Mouse (Mus musculus) left cerebral cortex, postnatal 4 days (tissue): Measurements from ENCODE around the gene Gm7954. TPM values are rescaled to one million over a fixed set of nuclear protein-coding genes. Genes with fewer than 3 reads are reported as not detected.
"Not testable (repeated sequence)": the region's sequence is repeated elsewhere in the genome, so short reads cannot be mapped to it uniquely, and the experiment has no call there.

Experiments
- DNase-seq: peaks from one replicate; pipeline ENCODE4 v3.0.0-alpha.2; 2022
- intact Hi-C: fragments of 180-260 bp; cut with DNase I; formaldehyde crosslinking; loops from one replicate; pipeline ENCODE4 v1.15.1; 2025
- total RNA-seq, 2 experiments: library from RNA; stranded (reverse); gene quantifications; 2 replicates each; pipeline ENCODE4 v1.2.3; 2021

Gene Gm7954
- total RNA-seq = not detected

DNA sequence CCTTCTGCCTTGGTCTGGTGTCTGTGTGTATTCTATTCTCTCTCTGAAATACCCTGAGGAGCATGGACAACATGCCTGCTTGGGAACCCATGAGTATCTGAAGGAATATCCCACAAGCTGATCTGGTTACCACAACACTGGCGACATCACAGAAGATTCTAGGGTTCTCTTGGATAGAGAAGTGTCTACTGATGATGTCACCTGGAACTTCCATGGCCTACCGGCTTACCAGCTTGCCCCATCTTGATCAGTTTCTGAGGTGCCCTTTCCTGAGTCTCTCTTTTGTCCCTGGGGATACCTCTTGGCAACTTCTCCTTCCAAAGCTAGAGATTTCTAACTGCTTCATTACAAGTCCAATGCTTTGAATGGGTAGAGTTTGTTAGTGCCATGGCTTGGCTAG is at the start of gene Gm7954:
Gene Gm7954 (minus strand): TSS at position 101 of the 400 bp plus-strand sequence.
- DNase-seq, intact Hi-C loops: not testable (repeated sequence)

DNA sequence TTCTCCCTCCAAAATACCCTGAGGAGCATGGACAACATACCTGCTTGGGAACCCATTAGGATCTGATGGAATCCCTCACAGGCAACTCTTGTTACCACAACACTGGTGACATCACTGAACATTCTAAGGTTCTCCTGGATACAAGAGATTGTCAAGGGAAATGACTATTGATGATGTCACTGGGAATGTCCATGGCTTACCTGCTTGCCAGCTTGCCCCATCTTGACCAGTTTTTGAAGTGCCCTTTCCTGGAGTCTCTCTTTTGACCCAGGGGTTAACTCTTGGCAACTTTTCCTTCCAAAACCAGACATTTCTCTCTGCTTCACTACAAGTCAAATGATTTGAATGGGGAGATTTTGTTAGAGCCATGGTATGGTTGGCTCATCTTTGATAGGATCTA is 36.1 kb upstream of the Gm7954 start, which contains the start of gene Gm3486:
Gene Gm3486 (minus strand): TSS at position 101 of the 400 bp plus-strand sequence.
- intact Hi-C loops = not testable (repeated sequence)

DNA sequence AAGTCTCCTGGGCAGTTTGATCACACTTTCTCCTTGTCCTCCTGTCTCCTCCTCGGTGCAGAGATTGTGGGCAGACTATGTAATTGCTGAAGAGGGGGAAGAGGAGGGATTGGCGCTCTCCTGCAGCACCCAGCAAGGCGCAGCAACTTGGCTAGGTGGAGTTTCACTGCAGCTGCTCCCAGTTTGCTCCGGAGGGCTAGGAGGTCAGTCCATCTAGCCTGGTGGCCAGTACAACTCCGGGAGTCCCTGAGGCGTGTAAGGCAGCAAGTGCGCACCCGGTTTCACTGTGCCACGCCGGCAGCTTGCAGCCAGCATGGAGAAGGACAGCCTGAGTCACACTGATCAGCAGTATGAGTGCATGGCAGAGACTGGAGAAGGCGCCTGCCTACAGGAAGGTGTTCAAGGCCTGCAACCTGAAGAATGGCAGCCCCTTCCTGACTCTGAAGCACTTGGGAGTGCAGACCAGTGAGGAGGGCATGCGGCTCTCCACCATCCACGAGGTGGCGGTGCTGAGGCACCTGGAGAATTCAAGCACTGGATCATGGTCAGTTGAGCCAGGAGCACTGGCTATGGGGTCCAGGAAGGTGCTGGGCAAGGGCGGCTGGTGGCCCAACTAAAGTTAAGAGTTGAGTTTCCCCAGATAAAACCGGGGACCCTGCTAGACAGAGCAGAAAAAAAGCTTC is 27.8 kb downstream of the Gm7954 start:
- DNase-seq = peak; percentile 11
- intact Hi-C loops = not testable (repeated sequence)

More for the DNA sequence above, 36.1 kb upstream of the Gm7954 start, which contains the start of gene Gm3486:
- DNase-seq = not testable (repeated sequence)

DNA sequence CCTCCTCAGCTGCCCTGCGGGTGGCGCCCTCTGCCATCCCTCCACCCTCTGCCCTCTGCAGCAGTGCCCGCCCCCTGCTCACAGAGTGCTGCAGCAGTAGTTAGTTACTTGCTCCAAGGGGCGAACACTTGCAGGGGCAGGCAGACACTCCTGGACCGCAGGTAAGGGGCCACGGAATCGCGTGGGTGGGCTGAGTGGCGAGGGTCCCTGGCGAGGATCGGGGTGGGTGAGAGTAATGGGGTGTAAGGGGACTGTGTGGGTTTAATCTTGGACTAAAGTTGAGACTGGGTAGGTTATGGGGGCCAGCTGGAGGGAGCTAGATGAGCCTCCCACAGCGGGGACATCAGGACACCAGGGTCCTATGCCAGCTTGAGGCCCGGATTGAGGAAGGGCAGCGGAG is 28.6 kb downstream of the Gm7954 start:
- DNase-seq = peak; percentile 0
- intact Hi-C loops = not testable (repeated sequence)

DNA sequence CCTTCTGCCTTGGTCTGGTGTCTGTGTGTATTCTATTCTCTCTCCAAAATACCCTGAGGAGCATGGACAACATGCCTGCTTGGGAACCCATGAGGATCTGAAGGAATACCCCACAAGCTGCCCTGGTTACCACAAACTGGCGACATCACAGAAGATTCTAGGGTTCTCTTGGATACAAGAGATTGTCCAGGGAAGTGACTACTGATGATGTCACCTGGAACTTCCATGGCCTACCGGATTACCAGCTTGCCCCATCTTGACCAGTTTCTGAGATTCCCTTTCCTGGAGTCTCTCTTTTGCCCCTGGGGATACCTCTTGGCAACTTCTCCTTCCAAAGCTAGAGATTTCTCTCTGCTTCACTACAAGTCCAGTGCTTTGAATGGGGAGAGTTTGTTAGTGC is 45.1 kb downstream of the Gm7954 start, which contains the start of gene Gm6482:
Gene Gm6482 (minus strand): TSS at position 101 of the 400 bp plus-strand sequence.
- DNase-seq, intact Hi-C loops: not testable (repeated sequence)

Other genes with a start within 250 kb of the Gm7954 start
- gene Gm2832, start 174.7 kb downstream of the Gm7954 start, total RNA-seq = under 1 TPM; 0.42 to 0.66 TPM
- gene Gm5798, start 104.9 kb downstream of the Gm7954 start, total RNA-seq = not detected
- gene Gm7945, start 67.1 kb downstream of the Gm7954 start, total RNA-seq = not detected
- gene Gm6482, start 45.2 kb downstream of the Gm7954 start, total RNA-seq = not detected
- not detected for gene Gm3486, start 36.0 kb upstream of the Gm7954 start, total RNA-seq
- gene Gm7970, start 102.1 kb upstream of the Gm7954 start, total RNA-seq = not detected
- 1 to 10 TPM; 1.0 to 1.1 TPM for gene 1700049E17Rik2, start 119.7 kb upstream of the Gm7954 start, total RNA-seq
- gene Gm3072, start 171.1 kb upstream of the Gm7954 start, total RNA-seq = not detected
- not detected for gene Gm3676, start 193.0 kb upstream of the Gm7954 start, total RNA-seq
- gene Gm8068, start 248.4 kb upstream of the Gm7954 start, total RNA-seq = not detected